Mouse (Mus musculus) erythroid progenitor cell, adult 5-6 weeks (primary cell): ENCODE measurements around the gene Dnajc15. TPM values are rescaled to one million over a fixed set of nuclear protein-coding genes. Genes with fewer than 3 reads are reported as not detected.

Source experiments
- ATAC-seq: replicated peaks from 2 replicates; pipeline ENCODE4 v1.8.0; 2016; ENCODE audit warnings: moderate number of reproducible peaks, mild to moderate bottlenecking, moderate TSS enrichment, inconsistent platforms; ENCODE audit not compliant: poor library complexity, low FRiP score, severe bottlenecking
- total RNA-seq, 2 experiments: library from RNA; stranded (forward) in 1 of 2; stranded (reverse) in 1 of 2; fragments of 150-400 nt in 1 of 2; fragments of 186-747, 209-891 nt in 1 of 2; gene quantifications; 2 replicates each; pipeline versions ENCODE4 v1.2.3 to v1.2.4; 2015 to 2017; ENCODE audit warnings: low replicate concordance in 2 of 2

Gene Dnajc15
- total RNA-seq, 2 experiments from 2014 or later, result 1.1 to 1.7 TPM

DNA sequence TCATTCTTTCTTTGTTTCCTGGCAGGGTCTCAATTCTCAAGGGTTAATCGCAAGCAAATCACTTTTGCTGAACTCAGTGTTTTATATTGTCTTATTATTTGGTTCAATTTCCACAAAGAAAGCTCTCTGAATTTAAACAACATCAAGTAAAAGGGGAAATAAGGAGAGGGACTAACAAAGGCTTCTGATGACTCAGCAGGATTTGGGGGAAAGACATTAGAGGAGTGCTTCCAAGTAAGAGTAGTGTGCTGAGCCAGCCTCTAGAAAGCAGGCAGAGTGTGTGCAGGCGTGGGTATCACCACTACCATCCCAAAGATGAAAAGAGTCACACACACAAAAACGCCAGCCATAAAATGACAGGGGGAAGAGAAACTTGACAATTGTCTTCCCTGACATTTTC is 10.9 kb downstream of the Dnajc15 start:
- no peak for ATAC-seq

DNA sequence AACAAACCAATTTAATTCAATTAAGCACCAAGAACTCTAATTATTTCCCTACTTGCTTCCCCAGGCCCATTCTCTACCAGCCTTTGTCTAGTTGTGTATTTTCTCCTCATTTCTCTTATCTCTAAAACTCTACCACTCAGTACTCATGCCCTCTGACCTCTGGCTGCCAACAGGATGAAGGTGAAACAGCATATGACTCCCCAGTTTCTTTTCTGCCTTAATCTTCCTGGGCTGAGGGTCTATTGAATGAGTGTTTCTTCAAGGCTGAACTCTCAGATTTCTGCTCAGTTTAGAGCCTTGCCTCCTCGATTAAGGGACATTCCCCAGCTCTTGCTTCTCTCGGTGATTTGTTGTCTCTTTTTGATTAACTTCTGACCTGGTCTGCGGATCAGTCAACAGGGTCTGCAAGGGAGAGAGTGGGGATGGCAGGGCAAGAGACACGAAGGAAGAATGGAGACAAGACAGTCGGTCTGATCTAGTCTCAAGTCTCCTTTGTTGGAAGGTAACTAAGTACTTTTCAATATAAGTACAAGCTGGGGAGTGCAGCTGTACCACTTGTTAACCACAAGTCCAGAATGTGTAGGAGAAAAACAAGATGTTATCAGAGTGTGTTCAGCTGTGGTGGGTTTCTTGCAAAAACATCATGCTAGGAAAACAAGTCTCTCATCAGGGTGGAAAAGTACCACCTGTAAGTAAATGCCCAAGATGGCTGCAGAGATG is 13.9 kb downstream of the Dnajc15 start:
- ATAC-seq, result no peak

DNA sequence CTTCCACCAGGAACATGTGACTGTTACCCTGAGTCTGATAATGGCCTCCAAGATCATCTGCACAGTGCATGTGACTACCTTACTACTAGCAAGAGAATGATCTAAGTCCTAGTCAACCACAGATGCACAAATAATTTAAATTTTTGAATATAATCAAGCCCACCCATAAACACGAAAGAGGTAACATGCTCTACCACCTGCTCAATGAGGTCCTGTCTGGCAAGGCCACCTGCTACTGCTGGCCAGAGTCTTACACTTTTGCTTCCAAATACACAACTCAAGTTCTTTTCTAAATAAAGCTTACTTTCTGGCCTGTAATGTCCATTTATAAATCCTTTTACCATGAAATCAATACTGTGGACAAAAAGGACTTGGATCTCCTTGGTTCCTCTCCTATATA is 15.0 kb downstream of the Dnajc15 start:
- ATAC-seq, result no peak

DNA sequence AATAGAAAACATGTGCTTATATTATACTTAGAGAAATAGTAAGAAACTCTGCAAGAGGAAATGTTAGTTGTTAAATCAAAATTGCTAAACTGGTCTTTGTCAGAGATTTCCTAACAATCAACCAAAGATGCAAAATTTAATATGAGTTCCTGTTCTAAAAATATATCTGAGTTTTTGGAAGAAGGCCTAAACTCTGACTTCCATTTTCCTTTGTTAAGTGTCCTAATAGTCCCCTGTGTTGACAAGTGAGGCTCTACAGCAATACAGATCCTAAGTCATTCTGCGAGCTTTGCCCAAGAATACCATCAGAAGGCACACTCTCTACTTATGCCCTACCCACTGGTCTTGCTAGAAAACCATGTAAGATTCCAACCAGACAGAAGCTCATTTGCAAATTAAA is 21.0 kb downstream of the Dnajc15 start:
- no peak for ATAC-seq

DNA sequence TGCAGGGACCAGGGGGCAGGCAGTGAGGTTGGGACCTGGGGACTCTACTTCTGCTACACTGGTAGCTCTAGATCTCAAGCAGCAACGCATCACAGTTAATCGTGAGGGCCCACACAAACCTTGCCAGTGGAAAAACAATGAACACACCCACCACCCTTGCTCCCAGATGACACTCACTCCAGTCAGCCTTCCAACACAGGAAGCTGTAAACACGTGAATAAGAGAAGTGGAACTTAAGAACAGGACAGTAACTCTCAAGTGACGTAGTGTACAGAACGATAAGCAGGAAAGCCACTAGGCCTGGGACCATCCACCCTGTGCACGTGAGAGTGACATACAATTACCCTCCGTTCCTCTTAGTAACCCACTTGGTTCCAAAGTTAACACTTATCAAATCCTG is 25.1 kb downstream of the Dnajc15 start:
- no peak for ATAC-seq

DNA sequence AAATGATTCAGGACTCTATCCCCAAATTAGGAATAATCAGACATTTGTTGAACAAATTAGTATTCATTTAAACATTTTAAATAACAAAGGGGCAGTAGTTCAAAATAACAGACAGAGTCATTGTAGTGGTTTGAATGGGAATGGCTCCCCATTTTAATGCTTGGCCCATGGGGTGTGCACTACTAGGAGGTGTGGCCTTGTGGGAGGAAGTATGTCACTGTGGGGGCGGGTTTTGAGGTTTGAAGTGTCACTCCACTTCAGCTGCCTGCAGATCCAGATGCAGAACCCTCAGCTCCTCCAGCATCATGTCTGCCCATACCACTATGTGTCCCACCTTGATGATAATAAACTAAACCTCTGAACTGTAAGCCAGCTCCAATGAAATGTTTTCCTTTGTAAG is 26.6 kb downstream of the Dnajc15 start:
- ATAC-seq, result no peak

DNA sequence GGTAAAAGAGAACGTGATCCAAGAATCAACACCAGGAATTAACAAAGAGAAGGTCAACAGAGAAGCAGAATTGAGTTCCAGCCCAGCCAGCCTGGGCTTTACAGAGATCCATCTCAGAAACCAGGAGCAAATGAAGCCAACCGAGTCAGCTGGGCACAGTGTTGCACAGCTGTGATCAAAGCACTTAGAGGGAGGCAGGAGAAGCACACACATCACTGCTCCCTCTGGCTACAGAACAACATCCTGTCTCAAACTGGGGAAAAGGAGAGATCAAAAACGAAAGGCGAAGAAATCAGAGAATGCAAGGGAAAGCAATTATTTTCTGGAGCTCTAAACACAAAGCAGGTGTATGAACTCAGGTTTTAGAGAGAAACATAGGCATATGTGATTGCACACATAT is 28.7 kb downstream of the Dnajc15 start:
- no peak for ATAC-seq

DNA sequence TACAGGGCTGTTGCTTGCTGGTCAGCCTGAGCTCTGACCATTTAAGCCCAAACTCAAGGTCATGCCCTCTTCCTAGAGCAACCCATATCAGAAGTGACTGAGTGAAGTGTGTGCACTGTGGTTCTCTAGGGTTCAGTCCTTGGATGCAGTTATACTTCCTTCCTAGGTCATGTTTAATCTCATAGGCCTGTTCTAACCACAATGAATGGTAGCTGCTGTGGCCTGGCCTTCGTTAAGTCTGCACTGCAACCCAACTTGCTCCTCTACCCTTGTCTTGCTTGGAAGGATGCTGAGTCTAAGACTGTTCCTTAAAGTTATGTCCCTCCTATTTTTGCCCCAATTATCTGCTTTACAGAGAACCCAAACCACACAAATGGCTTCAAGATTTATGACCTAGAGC is 29.4 kb downstream of the Dnajc15 start:
- ATAC-seq, result no peak

DNA sequence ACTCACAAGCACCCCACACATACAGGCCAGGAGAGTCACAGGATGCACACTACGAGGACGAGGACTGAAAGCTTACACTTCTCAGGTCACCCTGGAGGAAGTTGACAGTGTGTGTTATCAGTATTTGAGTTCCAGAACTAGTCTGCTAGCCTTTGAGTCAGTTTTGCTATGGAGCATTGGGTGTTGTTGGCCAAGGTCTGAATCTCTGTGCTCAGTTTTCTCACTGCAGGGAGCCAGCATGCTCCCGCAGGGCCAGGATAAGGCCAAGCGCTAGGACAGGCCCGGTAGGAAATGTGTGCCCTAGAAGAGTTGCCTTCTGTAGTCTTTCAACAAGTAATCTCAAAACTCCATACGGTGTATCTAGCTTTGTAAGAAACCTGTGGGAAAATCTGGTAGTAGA is 34.4 kb downstream of the Dnajc15 start:
- ATAC-seq, result no peak

DNA sequence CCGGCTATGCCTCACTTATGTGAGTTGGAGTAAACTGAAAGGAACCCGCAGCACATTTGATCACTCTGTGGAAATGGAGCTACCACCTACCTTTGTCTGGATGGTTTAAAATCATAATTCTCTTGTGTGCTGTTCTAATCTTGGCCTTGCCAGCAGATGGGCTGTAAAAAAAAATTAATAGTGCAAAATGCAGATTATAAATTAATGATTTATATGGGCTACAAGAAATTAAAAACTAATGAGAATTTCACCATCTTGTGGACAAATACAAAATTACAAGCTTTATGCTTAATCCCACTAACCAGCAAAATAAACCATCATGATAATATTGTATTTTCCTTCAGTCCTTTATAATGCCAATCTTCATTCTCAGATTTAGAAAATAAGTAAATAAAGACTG is 34.8 kb downstream of the Dnajc15 start:
- ATAC-seq, result no peak

DNA sequence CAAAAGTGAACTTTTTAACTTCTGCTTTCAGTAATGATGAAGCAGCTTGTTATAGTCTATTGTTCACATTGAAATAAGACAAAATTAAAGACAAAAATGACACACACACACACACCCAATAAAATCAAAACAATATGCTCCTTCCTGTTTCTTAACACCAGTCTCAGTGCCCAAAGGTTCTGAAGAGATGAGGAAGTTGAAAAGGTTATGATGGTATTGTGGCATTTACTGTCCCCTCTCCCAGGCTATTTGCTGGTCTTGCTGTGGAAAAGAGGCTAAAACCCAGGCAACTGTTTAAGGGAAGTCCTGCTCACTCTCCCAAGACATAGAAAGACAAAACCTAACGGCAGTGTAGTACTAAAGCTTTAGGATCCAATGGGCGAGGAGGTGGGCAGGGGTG is 38.1 kb downstream of the Dnajc15 start:
- no peak for ATAC-seq

DNA sequence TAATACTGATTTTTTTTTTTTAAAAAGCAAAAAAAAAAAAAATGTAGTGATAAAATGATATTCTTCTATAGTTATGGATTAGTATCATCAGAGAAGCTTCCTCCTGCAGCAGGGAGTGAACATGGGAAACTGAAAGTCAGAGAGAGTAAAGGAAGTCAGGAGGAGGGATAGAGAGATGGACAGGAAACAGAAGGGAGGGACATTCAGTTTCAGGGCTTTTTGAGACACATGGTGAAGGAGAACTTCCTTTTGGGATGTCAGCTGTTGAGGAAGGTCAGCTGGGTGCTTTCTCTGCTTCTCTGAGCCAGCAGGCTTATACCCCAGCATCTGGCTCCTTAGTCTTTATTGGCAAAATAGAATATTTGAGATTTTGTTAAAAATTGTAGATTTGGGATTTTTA is 42.6 kb downstream of the Dnajc15 start:
- no peak for ATAC-seq

DNA sequence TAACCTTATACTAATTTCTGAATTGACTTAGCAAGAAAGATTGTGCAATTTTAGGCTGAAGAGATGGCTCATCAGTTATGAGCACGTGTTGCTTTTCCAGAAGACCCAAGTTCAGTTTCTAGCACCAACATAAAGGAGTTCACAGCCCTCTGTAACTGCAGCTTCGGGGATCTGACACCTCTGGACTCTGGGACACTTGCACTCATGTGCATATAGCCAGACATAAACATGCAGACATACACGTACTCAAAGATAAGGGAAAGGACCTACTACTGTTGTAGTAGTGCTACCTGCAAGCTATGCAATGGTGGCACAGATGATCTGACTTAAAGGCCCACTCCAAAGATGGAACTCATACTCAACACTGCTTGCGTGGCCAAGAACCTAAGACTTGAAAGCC is 43.0 kb downstream of the Dnajc15 start:
- ATAC-seq, result no peak

DNA sequence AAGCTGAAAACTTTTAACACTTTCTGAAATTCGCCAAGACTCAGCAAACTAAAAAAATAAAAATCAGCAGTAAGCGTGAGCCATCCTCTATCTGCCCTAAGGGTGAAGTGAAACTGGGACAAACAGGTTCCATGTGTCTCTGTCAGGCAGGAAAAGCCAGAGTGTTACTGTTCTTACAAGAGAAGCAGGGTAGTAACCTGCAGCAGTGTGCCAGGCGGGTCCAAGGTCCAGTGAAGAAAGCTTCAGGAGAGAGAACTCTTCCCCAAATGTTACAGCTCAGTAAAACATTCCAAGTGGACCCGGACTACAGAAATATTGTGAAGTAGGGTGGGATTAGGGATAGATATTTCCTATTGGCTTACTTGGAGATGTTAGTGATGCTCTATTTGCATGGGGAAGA is 45.3 kb downstream of the Dnajc15 start:
- ATAC-seq, result no peak

DNA sequence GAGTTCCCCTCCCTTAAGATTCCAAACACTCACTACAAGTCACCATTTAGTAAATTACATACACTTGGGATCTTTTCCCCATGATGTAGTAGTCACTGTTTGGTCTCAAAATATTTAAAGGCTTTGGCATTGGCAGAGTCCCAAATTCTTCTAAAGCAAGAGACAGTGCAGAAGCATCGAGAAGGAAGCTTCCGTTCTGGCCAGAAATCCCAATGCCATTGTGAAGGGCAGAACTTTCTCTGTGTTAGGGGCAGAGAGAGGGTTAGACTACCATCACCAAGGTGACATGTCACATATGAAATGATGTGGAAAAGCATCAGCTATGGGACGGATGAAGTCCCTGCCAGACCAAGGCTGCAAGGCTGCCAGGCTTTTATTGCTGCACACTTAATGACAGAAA is 49.0 kb downstream of the Dnajc15 start:
- no peak for ATAC-seq

DNA sequence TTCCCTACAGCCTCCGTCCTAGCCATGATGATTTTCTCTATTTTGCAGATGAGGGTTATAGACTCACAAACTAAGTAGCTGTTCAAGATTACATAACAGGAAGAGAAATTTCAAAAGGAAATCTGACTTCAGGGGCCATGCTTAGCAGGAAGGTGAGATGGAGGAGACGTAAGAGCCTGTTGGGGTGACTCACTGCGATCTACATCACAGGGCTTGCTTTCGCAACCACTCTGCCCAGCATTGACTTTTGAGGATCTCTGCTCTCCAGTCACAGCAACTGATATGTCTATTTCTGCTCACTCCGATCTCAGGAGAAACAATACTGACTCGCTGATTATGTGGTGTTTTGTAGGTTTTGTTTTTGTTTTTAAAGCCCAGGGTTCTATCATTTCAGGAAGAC is 49.8 kb downstream of the Dnajc15 start:
- no peak for ATAC-seq

DNA sequence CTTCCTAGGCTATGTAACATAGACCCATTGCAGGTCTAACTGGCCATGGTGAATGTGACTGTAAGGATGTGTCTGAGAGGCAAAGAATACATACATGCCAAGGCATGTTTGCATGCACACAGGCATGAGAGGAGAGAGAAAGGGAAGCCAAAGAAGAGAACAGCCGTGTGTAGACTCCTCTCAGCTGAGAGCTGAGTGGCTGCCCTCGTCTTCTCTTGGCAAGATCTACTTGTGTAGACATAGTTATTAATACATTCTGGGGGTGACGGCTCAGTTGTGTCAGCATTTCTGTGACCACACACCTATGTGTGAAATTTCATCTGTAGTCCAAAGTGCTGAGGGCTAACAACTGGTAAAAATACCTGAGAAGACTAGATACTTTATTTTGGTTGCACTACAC is 55.1 kb downstream of the Dnajc15 start:
- ATAC-seq, result no peak

DNA sequence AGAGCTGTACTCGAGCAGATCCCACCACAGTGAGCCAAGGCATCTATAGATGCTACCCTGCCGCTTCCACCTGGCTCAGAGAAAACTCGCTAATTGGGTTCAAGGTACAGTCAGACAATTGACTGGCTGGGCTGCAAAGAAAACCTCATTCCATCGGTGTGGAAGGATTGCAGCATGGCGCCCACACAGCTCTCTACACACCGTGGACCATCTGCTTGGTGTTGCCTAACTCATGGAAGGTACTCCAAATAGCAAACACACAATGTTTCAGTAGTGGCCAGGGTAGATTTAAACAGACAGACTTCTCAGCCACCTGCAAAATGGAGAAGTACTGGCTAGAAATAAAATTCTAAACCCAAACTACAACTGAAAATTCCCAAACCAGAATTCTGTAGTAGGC is 57.4 kb downstream of the Dnajc15 start:
- ATAC-seq, result no peak

DNA sequence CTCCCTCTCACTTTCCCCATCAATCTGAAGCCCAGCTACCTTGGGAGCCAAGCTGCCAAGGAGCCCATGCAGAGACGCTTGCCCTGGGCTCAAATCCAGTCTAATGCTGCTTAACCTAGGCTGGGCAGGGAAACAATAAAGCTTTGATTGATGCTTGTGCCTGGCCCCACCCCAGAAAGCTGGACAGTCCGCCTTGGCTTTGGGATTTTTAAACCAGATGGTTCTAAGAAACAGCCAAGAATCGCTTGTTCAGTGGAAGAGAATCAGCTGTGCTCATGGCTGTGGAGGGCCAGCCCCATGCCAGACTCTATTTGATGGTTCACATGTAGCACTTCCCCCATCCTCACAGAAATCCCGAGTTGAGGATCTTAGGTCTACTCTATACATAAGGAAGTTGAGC is 60.0 kb downstream of the Dnajc15 start:
- ATAC-seq, result no peak

DNA sequence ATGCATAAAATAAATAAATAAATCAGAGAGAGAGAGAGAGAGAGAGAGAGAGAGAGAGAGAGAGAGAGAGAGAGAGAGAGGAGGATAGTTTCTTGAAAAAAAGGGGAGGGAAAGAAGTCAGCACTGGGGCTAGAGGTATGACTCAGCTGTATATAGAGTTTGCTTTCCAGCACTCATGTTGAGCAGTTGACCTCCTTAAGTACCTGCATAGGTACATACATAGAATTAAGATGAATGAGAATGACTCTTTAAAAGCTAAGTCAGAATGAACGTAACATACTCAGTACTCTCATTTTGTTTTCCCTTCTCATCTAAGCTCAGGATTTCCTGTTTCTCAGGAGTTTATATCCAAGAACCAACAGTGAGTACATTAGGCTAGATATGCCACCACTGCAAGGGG is 62.0 kb downstream of the Dnajc15 start:
- no peak for ATAC-seq

DNA sequence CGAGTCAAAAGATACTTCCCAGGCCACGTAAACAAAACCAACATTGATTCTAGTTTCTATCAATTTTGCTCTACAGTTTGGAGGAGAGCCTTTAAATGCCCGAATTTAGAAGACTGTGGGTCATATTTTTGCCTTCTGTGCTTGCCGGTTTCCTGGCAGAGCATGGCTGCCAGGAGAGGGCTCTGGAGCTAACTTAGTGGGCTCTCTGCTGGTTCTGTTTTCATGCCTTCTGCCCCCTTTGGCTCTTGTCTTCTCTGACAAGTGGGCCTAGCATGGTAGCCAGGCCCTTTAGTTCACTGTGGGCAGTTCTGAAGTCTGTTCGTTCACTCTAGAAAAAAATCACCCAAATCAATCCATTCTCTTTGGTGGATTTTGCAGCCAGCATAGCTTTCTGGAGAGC is 63.5 kb downstream of the Dnajc15 start:
- no peak for ATAC-seq

DNA sequence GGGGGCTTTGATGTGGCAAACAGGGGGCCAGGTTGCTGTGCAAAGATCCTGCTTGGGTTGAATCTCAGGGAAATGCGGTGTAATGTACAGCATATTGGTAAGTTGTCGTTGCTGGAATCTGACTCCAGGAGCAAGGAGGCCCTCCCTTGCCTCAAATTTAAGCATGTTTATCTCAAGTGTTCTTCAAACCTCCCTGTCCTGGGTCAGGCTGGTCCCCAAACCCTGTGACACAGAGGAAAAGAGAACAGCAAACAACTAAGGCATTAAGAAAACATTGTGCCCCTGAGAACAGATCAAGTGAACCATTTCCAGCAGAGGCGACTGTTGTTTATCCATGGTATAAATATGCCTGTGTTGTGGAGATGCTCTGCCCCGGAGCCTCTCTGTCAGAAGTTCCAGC is 67.1 kb downstream of the Dnajc15 start:
- ATAC-seq, result no peak
